Mouse (Mus musculus) kidney, adult 2 months (tissue): ENCODE data around the gene Rab6b.

Experiments
- CTCF ChIP-seq: fragments of 200-500 bp; conservative IDR thresholded peaks from 2 replicates; pipeline ENCODE4 v1.5.1; 2011; ENCODE audit warnings: low read depth, mild to moderate bottlenecking, control low read depth, low read length, moderate library complexity, mixed read lengths; ENCODE audit not compliant: insufficient read depth, insufficient read length
- POLR2A ChIP-seq: fragments of 200-500 bp; IDR thresholded peaks from one replicate; pipeline ENCODE4 v1.6.1; 2011; ENCODE audit warnings: low read depth, low read length, control low read depth

DNA sequence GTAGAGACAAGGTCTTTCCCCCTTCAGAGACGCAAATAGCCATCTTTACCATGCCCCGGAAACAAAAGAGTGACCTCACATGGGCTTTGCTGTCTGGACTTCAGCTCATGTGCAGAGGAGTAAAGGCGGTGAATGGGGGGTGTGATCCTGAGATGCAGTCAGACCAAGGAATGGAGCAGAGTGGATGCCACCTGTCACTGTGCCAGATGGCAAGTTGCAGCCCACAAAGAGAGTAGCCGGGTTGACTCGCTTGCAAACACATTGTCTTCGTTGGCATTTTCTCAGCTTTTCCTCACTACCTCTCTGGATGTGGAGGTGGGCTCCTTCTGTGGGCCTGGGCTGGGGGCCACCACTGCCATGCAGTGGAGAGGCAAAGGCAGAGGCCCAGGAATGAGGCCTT is 24.9 kb upstream of the Rab6b start:
- TF ChIP-seq CTCF (no peak), POLR2A (no peak)
